Mouse (Mus musculus): Measurements from ENCODE around the gene Lhx5.

- TF ChIP-seq CTCF (IDR thresholded peaks at IDR 0.05; ENCODE audit: extremely low read depth, insufficient read length, insufficient replicate concordance, low read depth, low read length) (no peak), POLR2A (IDR thresholded peaks at IDR 0.05; ENCODE audit: low read depth, low read length) (no peak)
Observed at GRCm38 (mm10) chr5:120479538-120479937, 48.0 kb downstream of the Lhx5 start.
